In genomic region chr6:120114698-120115097, GRCm38 (mm10) we compare ENCODE assay signal across 8 mouse cellular contexts. TPM values are rescaled to one million over a fixed set of nuclear protein-coding genes. Genes with fewer than 3 reads are reported as not detected.
DNase-seq lines count a peak whose midpoint lies in the region; ATAC-seq and TF ChIP-seq lines count a peak whose summit lies in the region.

No protein-coding gene starts in this region.

- no peak for ATAC-seq in intestine, embryonic 15.5 days
- no peak; the same call in 1 of the 2 replicates for ATAC-seq in limb, embryonic 15.5 days (ENCODE audit: insufficient number of reproducible peaks, low FRiP score, low TSS enrichment, low read depth)
- no peak for ATAC-seq in stomach, embryonic 14.5 days (ENCODE audit: insufficient number of reproducible peaks, insufficient read depth, low FRiP score, low read depth)
- ATAC-seq in megakaryocyte-erythroid progenitor cell, adult 5-6 weeks (replicated peaks; ENCODE audit: low FRiP score, low TSS enrichment, poor library complexity, severe bottlenecking), result no peak

- intact Hi-C loops in gastrocnemius, adult 2 months (cut with DNase I), result loop anchor here (2.0 kb wide), 1 partner anchor 34 kb away; no protein-coding TSS in a partner anchor

- in situ Hi-C loops in CH12.LX (cut with MboI; ENCODE audit: low pct_ligation_motif_present, low pct_unique_long_range_greater_than_20kb, low sequenced_read_pairs), result loop anchor here (5.0 kb wide), 2 partner anchors 38 to 73 kb away; no protein-coding TSS in a partner anchor

- peaks cover 36 to 67% of the 10 kb centered on the region in 2 experiments for H3K4me1 ChIP-seq in CH12.LX (ENCODE audit: control insufficient read depth in 1 of 2, insufficient read depth in 2 of 2)
- H3K4me1 ChIP-seq in intestine, embryonic 15.5 days (replicated peaks), result peaks cover 4% of the 10 kb centered on the region
- H3K4me1 ChIP-seq in limb, embryonic 15.5 days, result peaks cover 32% of the 10 kb centered on the region
- 0 out of 2 replicates have a peak, but pooled peaks cover 5% of the 10 kb centered on the region for H3K4me1 ChIP-seq in stomach, embryonic 14.5 days (ENCODE audit: control insufficient read depth, insufficient read depth, low read length)

- TF ChIP-seq RAD21 in CH12.LX (IDR thresholded peaks at IDR 0.05; ENCODE audit: low read depth, low read length), result no peak

- peak; percentile 58 for DNase-seq in 3134 (ENCODE audit: extremely low read depth, insufficient read length, low spot score)
- no peak for DNase-seq in CH12.LX (ENCODE audit: extremely low read depth)
- peak; percentile 88 for DNase-seq in gastrocnemius, adult 2 months
- DNase-seq in thymus, postnatal 36 days, result no peak

- peak overlapping the region; percentile 28 for H3K9ac ChIP-seq in CH12.LX (ENCODE audit: insufficient read depth, low read depth)
- H3K9ac ChIP-seq in intestine, embryonic 15.5 days, result no peak overlapping the region
- no peak overlapping the region for H3K9ac ChIP-seq in limb, embryonic 15.5 days
- no peak overlapping the region for H3K9ac ChIP-seq in stomach, embryonic 14.5 days (replicated peaks; ENCODE audit: low read depth, low read length)

- dilution Hi-C loops in CH12.LX (cut with MboI; ENCODE audit: extremely low pct_ligation_motif_present, extremely low pct_unique_long_range_greater_than_20kb, low sequenced_read_pairs), result no loop called here

- H3K4me3 ChIP-seq in CH12.LX (replicated peaks in 1 of 3; ENCODE audit: low read depth in 2 of 3, low read length in 2 of 3, poor library complexity in 1 of 3), result no peak overlapping the region
- peak overlapping the region; percentile 70 for H3K4me3 ChIP-seq in gastrocnemius, adult 2 months
- no peak overlapping the region for H3K4me3 ChIP-seq in intestine, embryonic 15.5 days (replicated peaks)
- H3K4me3 ChIP-seq in limb, embryonic 15.5 days, result no peak overlapping the region
- no peak overlapping the region for H3K4me3 ChIP-seq in stomach, embryonic 14.5 days (ENCODE audit: low read depth, low read length)

- no peaks in the 10 kb centered on the region for H3K36me3 ChIP-seq in CH12.LX (replicated peaks in 1 of 2; ENCODE audit: control insufficient read depth in 1 of 2, insufficient read depth in 1 of 2, low read length in 1 of 2)
- no peaks in the 10 kb centered on the region for H3K36me3 ChIP-seq in intestine, embryonic 15.5 days
- H3K36me3 ChIP-seq in limb, embryonic 15.5 days, result no peaks in the 10 kb centered on the region
- H3K36me3 ChIP-seq in stomach, embryonic 14.5 days (ENCODE audit: control insufficient read depth, insufficient read depth, low read length), result no peaks in the 10 kb centered on the region

- WGBS in intestine, embryonic 15.5 days, result 23% methylated on average over 7 of the region's 7 CpGs
- WGBS in limb, embryonic 15.5 days, result 12% methylated on average over 7 of the region's 7 CpGs
- 12% methylated on average over 7 of the region's 7 CpGs for WGBS in stomach, embryonic 14.5 days

- TF ChIP-seq POLR2A in CH12.LX (IDR thresholded peaks at IDR 0.05; ENCODE audit: low read depth, low read length), result no peak

- H3K9me3 ChIP-seq in CH12.LX (replicated peaks; ENCODE audit: low read length), result no peaks in the 10 kb centered on the region
- H3K9me3 ChIP-seq in intestine, embryonic 15.5 days, result no peaks in the 10 kb centered on the region
- H3K9me3 ChIP-seq in limb, embryonic 15.5 days, result no peaks in the 10 kb centered on the region
- H3K9me3 ChIP-seq in stomach, embryonic 14.5 days (ENCODE audit: control insufficient read depth, low read depth, low read length), result no peaks in the 10 kb centered on the region

- peak overlapping the region; percentile 33 for H3K4me2 ChIP-seq in CH12.LX (ENCODE audit: insufficient read depth, low read depth, poor library complexity, severe bottlenecking)
- H3K4me2 ChIP-seq in intestine, embryonic 15.5 days (replicated peaks), result no peak overlapping the region
- no peak overlapping the region for H3K4me2 ChIP-seq in limb, embryonic 15.5 days
- 0 out of 2 replicates have a peak overlapping the region, but pooled peaks have one; percentile 12 for H3K4me2 ChIP-seq in stomach, embryonic 14.5 days (replicated peaks; ENCODE audit: low read depth, low read length)

- peaks cover 5% of the 10 kb centered on the region for H3K79me2 ChIP-seq in CH12.LX (replicated peaks; ENCODE audit: control insufficient read depth, extremely low read depth, insufficient read depth, poor library complexity, severe bottlenecking)

- no peak for TF ChIP-seq CTCF in CH12.LX (conservative IDR thresholded peaks at IDR 0.05 in 1 of 2, IDR thresholded peaks at IDR 0.05 in 1 of 2; ENCODE audit: low read depth in 2 of 2, low read length in 2 of 2)
- no peak for TF ChIP-seq CTCF in gastrocnemius, adult 2 months (IDR thresholded peaks at IDR 0.05)

- TF ChIP-seq EP300 in CH12.LX (IDR thresholded peaks at IDR 0.05; ENCODE audit: low read length), result peak; percentile 38; the same call in 1 of the 2 replicates

- no peaks in the 10 kb centered on the region for H3K27me3 ChIP-seq in CH12.LX (replicated peaks)
- H3K27me3 ChIP-seq in intestine, embryonic 15.5 days (replicated peaks), result no peaks in the 10 kb centered on the region
- no peaks in the 10 kb centered on the region for H3K27me3 ChIP-seq in limb, embryonic 15.5 days
- H3K27me3 ChIP-seq in stomach, embryonic 14.5 days (ENCODE audit: control insufficient read depth, insufficient read depth, low read length), result no peaks in the 10 kb centered on the region

- peak overlapping the region; percentile 97 for H3K27ac ChIP-seq in CH12.LX (ENCODE audit: insufficient read depth, low read depth)
- peak overlapping the region; percentile 94 for H3K27ac ChIP-seq in gastrocnemius, adult 2 months
- peak overlapping the region; percentile 65 for H3K27ac ChIP-seq in intestine, embryonic 15.5 days
- H3K27ac ChIP-seq in limb, embryonic 15.5 days, result peak overlapping the region; percentile 79
- peak overlapping the region; percentile 72 for H3K27ac ChIP-seq in stomach, embryonic 14.5 days (ENCODE audit: low read length)

TF ChIP-seq in CH12.LX, 34 proteins besides CTCF, POLR2A, EP300 and RAD21 (continues in another document):
- no peak for TF ChIP-seq ZC3H11A (IDR thresholded peaks at IDR 0.05; ENCODE audit: low read depth, low read length)
- peak; percentile 29; the same call in 1 of the 2 replicates for TF ChIP-seq BHLHE40 (IDR thresholded peaks at IDR 0.05; ENCODE audit: low read depth, low read length)
- no peak for TF ChIP-seq HCFC1 (IDR thresholded peaks at IDR 0.05; ENCODE audit: low read depth, low read length)
- 0 out of 2 replicates have a peak, but pooled peaks have one; percentile 38 for TF ChIP-seq MYC (IDR thresholded peaks at IDR 0.05; ENCODE audit: low read depth, low read length)
- TF ChIP-seq TCF12 (IDR thresholded peaks at IDR 0.05; ENCODE audit: low read depth, low read length), result no peak
- TF ChIP-seq MAX (IDR thresholded peaks at IDR 0.05; ENCODE audit: low read length), result 0 out of 2 replicates have a peak, but pooled peaks have one; percentile 20
- no peak for TF ChIP-seq MEF2A (IDR thresholded peaks at IDR 0.05; ENCODE audit: borderline replicate concordance, low read depth, low read length)
- no peak for TF ChIP-seq E2F4 (IDR thresholded peaks at IDR 0.05; ENCODE audit: insufficient replicate concordance, low read depth, low read length)
- TF ChIP-seq PAX5 (IDR thresholded peaks at IDR 0.05; ENCODE audit: low read length), result no peak
- peak; percentile 71; the same call in 1 of the 2 replicates for TF ChIP-seq CHD1 (IDR thresholded peaks at IDR 0.05; ENCODE audit: low read depth, low read length)
- TF ChIP-seq ELF1 (IDR thresholded peaks at IDR 0.05; ENCODE audit: low read depth, low read length), result no peak
- no peak for TF ChIP-seq NRF1 (IDR thresholded peaks at IDR 0.05; ENCODE audit: low read depth, low read length)
- TF ChIP-seq KAT2A (IDR thresholded peaks at IDR 0.05; ENCODE audit: insufficient replicate concordance, low read length), result no peak
- no peak for TF ChIP-seq SMC3 (IDR thresholded peaks at IDR 0.05; ENCODE audit: low read depth, low read length)
- no peak for TF ChIP-seq JUN (IDR thresholded peaks at IDR 0.05; ENCODE audit: insufficient read depth, low read depth, low read length)
- TF ChIP-seq MAZ (IDR thresholded peaks at IDR 0.05; ENCODE audit: low read depth, low read length), result 0 out of 2 replicates have a peak, but pooled peaks have one; percentile 37
- no peak for TF ChIP-seq NELFE (IDR thresholded peaks at IDR 0.05; ENCODE audit: low read depth, low read length)
- TF ChIP-seq MAFK (IDR thresholded peaks at IDR 0.05; ENCODE audit: insufficient replicate concordance, low read length), result no peak
- TF ChIP-seq CHD2 (IDR thresholded peaks at IDR 0.05; ENCODE audit: low read length), result 0 out of 2 replicates have a peak, but pooled peaks have one; percentile 35
- no peak for TF ChIP-seq JUND (conservative IDR thresholded peaks at IDR 0.05; ENCODE audit: low read depth, low read length)
- TF ChIP-seq TBP (conservative IDR thresholded peaks at IDR 0.05; ENCODE audit: low read depth, low read length), result no peak
- TF ChIP-seq ETS1 (conservative IDR thresholded peaks at IDR 0.05; ENCODE audit: low read depth, low read length), result no peak; the same call in 1 of the 2 replicates
- no peak for TF ChIP-seq ZNF384 (IDR thresholded peaks at IDR 0.05; ENCODE audit: low read depth, low read length)
- no peak for TF ChIP-seq SIN3A (IDR thresholded peaks at IDR 0.05; ENCODE audit: low read length)
- no peak for TF ChIP-seq MXI1 (IDR thresholded peaks at IDR 0.05; ENCODE audit: low read depth, low read length)
- no peak for TF ChIP-seq IRF4 (IDR thresholded peaks at IDR 0.05; ENCODE audit: low read depth, low read length)
- TF ChIP-seq UBTF (IDR thresholded peaks at IDR 0.05; ENCODE audit: low read depth, low read length), result no peak
- no peak for TF ChIP-seq GABPA (IDR thresholded peaks at IDR 0.05; ENCODE audit: insufficient replicate concordance, low read depth, low read length)
- no peak for TF ChIP-seq ZKSCAN1 (IDR thresholded peaks at IDR 0.05; ENCODE audit: borderline replicate concordance, low read depth, low read length)
- no peak for TF ChIP-seq USF1 (IDR thresholded peaks at IDR 0.05; ENCODE audit: low read depth, low read length)

RNA-seq across cellular contexts. Expression of gene Ninj2, which starts 21.5 kb away (rescaled TPM):
- 4.6 and 6.5 TPM in 2 replicates for total RNA-seq in CH12.LX (2012; rRNA removed)
- total RNA-seq in CH12.LX (2014; rRNA removed), result not detected in 2 replicates
- 0.97 and 1.1 TPM in 2 replicates for polyA plus RNA-seq in CH12.LX (2012; ENCODE audit: insufficient read length, low read depth)
- not detected for total RNA-seq in gastrocnemius, adult 2 months (2021)
- not detected in 2 replicates for polyA plus RNA-seq in intestine, embryonic 15.5 days (2015; fragmentation: Nextera tagmentation; extraction: Ambion mirVana)
- polyA plus RNA-seq in limb, embryonic 15.5 days (2015; fragmentation: Nextera tagmentation; extraction: Ambion mirVana), result 1.5 and 1.6 TPM in 2 replicates
- polyA plus RNA-seq in stomach, embryonic 14.5 days (2014; fragmentation: Nextera tagmentation; extraction: Ambion mirVana), result not detected in 2 replicates
- total RNA-seq in megakaryocyte-erythroid progenitor cell, adult 5-6 weeks (2014; fragmentation: Nextera tagmentation), result not detected in 2 replicates
- not detected in 2 replicates for total RNA-seq in megakaryocyte-erythroid progenitor cell, adult 5-6 weeks (2017)

Comparison
In these comparisons a context has a peak if more than half of its experiments do, and no peak if none do; other contexts are left out.
1. DNase-seq: peak in 3134 (single experiment) and gastrocnemius, adult 2 months (single experiment); none in CH12.LX (single experiment) and thymus, postnatal 36 days (0 of 2).
2. H3K4me2 ChIP-seq: peak in CH12.LX (single experiment) and stomach, embryonic 14.5 days (single experiment); none in intestine, embryonic 15.5 days (single experiment) and limb, embryonic 15.5 days (single experiment).
3. Peak in every context shown above with its lines, with median percentiles within 50 percentile points of each other: H3K27ac ChIP-seq.